Mouse (Mus musculus): Measurements from ENCODE around the gene Ift88.

DNA sequence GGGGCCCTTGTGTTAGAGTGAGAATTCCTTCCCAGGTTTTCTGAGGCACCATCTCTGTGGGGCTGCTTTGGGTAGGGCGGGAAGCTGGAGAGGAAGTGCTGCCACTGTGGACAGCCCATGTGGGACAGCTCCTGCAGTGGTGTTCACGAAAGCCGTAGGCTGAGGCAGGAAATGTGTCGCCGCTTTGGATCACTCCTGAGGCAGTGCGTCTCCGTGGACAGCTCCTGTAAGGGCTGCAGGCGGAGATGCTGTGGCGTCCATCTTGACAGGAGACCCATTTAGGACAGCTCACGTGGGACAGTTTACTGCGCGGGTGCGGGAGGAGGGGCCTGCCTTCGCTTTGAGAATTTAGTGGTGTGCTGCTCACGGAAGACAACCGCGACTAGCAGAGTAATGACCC is 121.7 kb downstream of the Ift88 start:
- TF ChIP-seq CTCF (IDR thresholded peaks at IDR 0.05; ENCODE audit: extremely low read depth, insufficient read length, insufficient replicate concordance, low read depth, low read length) (no peak), POLR2A (IDR thresholded peaks at IDR 0.05; ENCODE audit: low read depth, low read length) (no peak)
